Mouse (Mus musculus): ENCODE measurements around the gene Bri3. TPM values are rescaled to one million over a fixed set of nuclear protein-coding genes. Genes with fewer than 3 reads are reported as not detected.

Bri3 gene
- total RNA-seq, 2 experiments from 2014 or later, result 59.4 to 62.4 TPM

GRCm38 (mm10) chr5:144260464-144260863, 16.2 kb downstream of the Bri3 start:
- no peak for DNase-seq (ENCODE audit: low spot score in 2 of 2)

GRCm38 (mm10) chr5:144261309-144261708, 17.1 kb downstream of the Bri3 start:
- DNase-seq (ENCODE audit: low spot score in 2 of 2), result no peak

- no peak for DNase-seq (ENCODE audit: low spot score in 2 of 2)
These were observed 17.6 kb downstream of the Bri3 start for GRCm38 (mm10) chr5:144261829-144262228.

GRCm38 (mm10) chr5:144263082-144263481, 18.8 kb downstream of the Bri3 start:
- DNase-seq (ENCODE audit: low spot score in 2 of 2), result no peak

GRCm38 (mm10) chr5:144263496-144263895, 19.3 kb downstream of the Bri3 start:
- DNase-seq (ENCODE audit: low spot score in 2 of 2), result no peak

GRCm38 (mm10) chr5:144267535-144268241, 23.5 kb downstream of the Bri3 start:
- peak in 1 of 2 experiments; percentile 64 for DNase-seq (ENCODE audit: low spot score in 2 of 2)

GRCm38 (mm10) chr5:144269926-144270325, 25.7 kb downstream of the Bri3 start:
- DNase-seq (ENCODE audit: low spot score in 2 of 2), result no peak

- DNase-seq (ENCODE audit: low spot score in 2 of 2), result no peak
These were observed 26.2 kb downstream of the Bri3 start for GRCm38 (mm10) chr5:144270420-144270819.

- no peak for DNase-seq (ENCODE audit: low spot score in 2 of 2)
These were observed 26.9 kb downstream of the Bri3 start for GRCm38 (mm10) chr5:144271118-144271517.

GRCm38 (mm10) chr5:144271772-144272171, 27.5 kb downstream of the Bri3 start:
- no peak for DNase-seq (ENCODE audit: low spot score in 2 of 2)

GRCm38 (mm10) chr5:144274904-144275303, 30.7 kb downstream of the Bri3 start:
- DNase-seq (ENCODE audit: low spot score in 2 of 2), result no peak

- DNase-seq (ENCODE audit: low spot score in 2 of 2), result no peak
These were observed 32.8 kb downstream of the Bri3 start for GRCm38 (mm10) chr5:144276898-144277630.

- DNase-seq (ENCODE audit: low spot score in 2 of 2), result no peak
These were observed 34.2 kb downstream of the Bri3 start for GRCm38 (mm10) chr5:144278374-144278960.

- DNase-seq (ENCODE audit: low spot score in 2 of 2), result no peak
These were observed 34.9 kb downstream of the Bri3 start for GRCm38 (mm10) chr5:144279081-144279541.

- no peak for DNase-seq (ENCODE audit: low spot score in 2 of 2)
These were observed 35.7 kb downstream of the Bri3 start for GRCm38 (mm10) chr5:144279926-144280325.

GRCm38 (mm10) chr5:144282470-144283260, 38.4 kb downstream of the Bri3 start:
- DNase-seq (ENCODE audit: low spot score in 2 of 2), result no peak

GRCm38 (mm10) chr5:144283551-144284031, 39.4 kb downstream of the Bri3 start:
- DNase-seq (ENCODE audit: low spot score in 2 of 2), result peak in 1 of 2 experiments; percentile 54

- DNase-seq (ENCODE audit: low spot score in 2 of 2), result no peak
These were observed 40.4 kb downstream of the Bri3 start for GRCm38 (mm10) chr5:144284599-144284998.

- DNase-seq (ENCODE audit: low spot score in 2 of 2), result no peak
These were observed 42.5 kb downstream of the Bri3 start for GRCm38 (mm10) chr5:144286591-144287266.

- DNase-seq (ENCODE audit: low spot score in 2 of 2), result no peak
These were observed 43.1 kb downstream of the Bri3 start for GRCm38 (mm10) chr5:144287267-144287820.
